In the genomic region with DNA sequence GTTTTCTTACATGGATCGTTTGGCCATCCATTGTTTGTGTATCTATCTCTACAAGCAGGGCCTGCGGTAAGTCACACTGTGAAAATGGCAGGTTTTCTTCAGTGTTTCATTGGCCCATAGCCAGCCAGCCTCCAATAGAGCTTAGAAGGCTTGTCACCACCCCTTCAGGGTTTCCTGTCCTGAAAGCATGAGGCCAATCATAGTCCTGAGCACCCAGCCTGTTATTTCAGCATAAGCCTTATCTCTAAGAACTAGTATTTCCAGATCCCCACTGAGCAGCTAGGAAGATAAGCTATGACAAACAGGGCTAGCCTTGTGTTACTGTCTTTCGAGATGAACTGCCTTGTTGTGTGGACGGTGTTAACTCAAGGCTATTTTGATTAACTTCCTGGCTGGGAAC, we compare ENCODE assay signal across 11 mouse cellular contexts. TPM values are rescaled to one million over a fixed set of nuclear protein-coding genes. Genes with fewer than 3 reads are reported as not detected.
A peak's percentile ranks its signal among the peaks of the same experiment; 100 is the strongest.
DNase-seq lines count a peak whose midpoint lies in the region; ATAC-seq lines count a peak whose summit lies in the region.
"Had no signal": no experiment of that assay in that cellular context is flagged by ENCODE, and none has a peak within 500 bp of the region (broad histone marks: within the 10 kb centered on the region; RNA-seq: fewer than 3 reads in every experiment).

No protein-coding gene starts in this region.

- peaks cover 6% of the 10 kb centered on the region; the same call in 1 of the 2 replicates for H3K4me1 ChIP-seq in liver, embryonic 12.5 days
- H3K4me1 ChIP-seq in stomach, embryonic 15.5 days = no peaks in the 10 kb centered on the region
- H3K4me1 ChIP-seq: hindbrain, embryonic 15.5 days had no signal

- no peaks in the 10 kb centered on the region for H3K9me3 ChIP-seq in liver, embryonic 12.5 days (replicated peaks)
- H3K9me3 ChIP-seq in stomach, embryonic 15.5 days = no peaks in the 10 kb centered on the region
- H3K9me3 ChIP-seq: hindbrain, embryonic 15.5 days had no signal

- no peak overlapping the region for H3K4me3 ChIP-seq in liver, embryonic 12.5 days
- H3K4me3 ChIP-seq in stomach, embryonic 15.5 days (replicated peaks) = no peak overlapping the region
- H3K4me3 ChIP-seq: erythroblast, embryonic 14.5 days; hindbrain, embryonic 15.5 days had no signal

- no peaks in the 10 kb centered on the region for H3K27me3 ChIP-seq in liver, embryonic 12.5 days (replicated peaks)
- no peaks in the 10 kb centered on the region for H3K27me3 ChIP-seq in stomach, embryonic 15.5 days (replicated peaks)
- H3K27me3 ChIP-seq: hindbrain, embryonic 15.5 days had no signal

- peak; percentile 62 for ATAC-seq in liver, embryonic 12.5 days
- peak; percentile 56; the same call in 1 of the 2 replicates for ATAC-seq in stomach, embryonic 15.5 days (ENCODE audit: insufficient read depth, low FRiP score, low read depth)

- H3K36me3 ChIP-seq in liver, embryonic 12.5 days = no peaks in the 10 kb centered on the region
- H3K36me3 ChIP-seq in stomach, embryonic 15.5 days = no peaks in the 10 kb centered on the region
- H3K36me3 ChIP-seq: hindbrain, embryonic 15.5 days had no signal

- H3K4me2 ChIP-seq in liver, embryonic 12.5 days = no peak overlapping the region
- no peak overlapping the region for H3K4me2 ChIP-seq in stomach, embryonic 15.5 days
- H3K4me2 ChIP-seq: hindbrain, embryonic 15.5 days had no signal

- peak; percentile 3 for DNase-seq in adrenal gland, adult 2 months
- no peak for DNase-seq in adrenal gland, postnatal 25 days
- peak; percentile 14 to 26 for DNase-seq in kidney, postnatal 4 days
- DNase-seq in kidney, adult 11 months = no peak
- no peak for DNase-seq in layer of hippocampus, postnatal 10 days (ENCODE audit: low spot score in 2 of 2)
- DNase-seq in frontal cortex, postnatal 10 days (ENCODE audit: low spot score in 2 of 2) = no peak
- DNase-seq: midbrain, embryonic 14.5 days had no signal

- H3K27ac ChIP-seq in liver, embryonic 12.5 days = no peak overlapping the region
- no peak overlapping the region for H3K27ac ChIP-seq in stomach, embryonic 15.5 days
- H3K27ac ChIP-seq: hindbrain, embryonic 15.5 days had no signal

- WGBS in liver, embryonic 12.5 days (ENCODE audit: insufficient replicate concordance) = 38% methylated on average over 4 of the region's 4 CpGs
- WGBS in stomach, embryonic 15.5 days = 57% methylated on average over 4 of the region's 4 CpGs

- no peak overlapping the region for H3K9ac ChIP-seq in liver, embryonic 12.5 days
- no peak overlapping the region for H3K9ac ChIP-seq in stomach, embryonic 15.5 days
- H3K9ac ChIP-seq: hindbrain, embryonic 15.5 days had no signal

RNA-seq across cellular contexts. Expression of gene Sidt1, which starts 19.6 kb away (rescaled TPM):
- 10 to 100 TPM in 1 of 2 experiments, 1 to 10 TPM in 1; 8.5 to 10.3 TPM for total RNA-seq in adrenal gland, adult 2 months (2021)
- polyA plus RNA-seq in adrenal gland, adult 2 months (2012; rRNA removed) = 6.3 and 8.4 TPM in 2 replicates
- total RNA-seq in adrenal gland, postnatal 25 days (2021) = 9.3 and 12.8 TPM in 2 replicates
- not detected in 2 replicates for polyA plus RNA-seq in liver, embryonic 12.5 days (2016; fragmentation: Nextera tagmentation; extraction: Ambion mirVana)
- 3.8 and 4.7 TPM in 2 replicates for polyA plus RNA-seq in stomach, embryonic 15.5 days (2015; fragmentation: Nextera tagmentation; extraction: Ambion mirVana)
- total RNA-seq in layer of hippocampus, postnatal 10 days (2021) = 10 to 100 TPM; 28.7 to 32.3 TPM
- polyA plus RNA-seq: erythroblast, embryonic 14.5 days had no signal

RNA-seq across cellular contexts. Expression of gene Spice1, which starts 33.5 kb away (rescaled TPM):
- total RNA-seq in adrenal gland, adult 2 months (2021) = 10 to 100 TPM; 14.9 to 26.9 TPM
- polyA plus RNA-seq in adrenal gland, adult 2 months (2012; rRNA removed) = 4.4 and 4.9 TPM in 2 replicates
- total RNA-seq in adrenal gland, postnatal 25 days (2021) = 28.1 and 37.5 TPM in 2 replicates
- polyA plus RNA-seq in liver, embryonic 12.5 days (2016; fragmentation: Nextera tagmentation; extraction: Ambion mirVana) = 14.1 and 15.6 TPM in 2 replicates
- 28.3 and 28.7 TPM in 2 replicates for polyA plus RNA-seq in stomach, embryonic 15.5 days (2015; fragmentation: Nextera tagmentation; extraction: Ambion mirVana)
- 10 to 100 TPM; 11.4 to 13.7 TPM for total RNA-seq in layer of hippocampus, postnatal 10 days (2021)

Comparison
In these comparisons a context has a peak if more than half of its experiments do, and no peak if none do; other contexts are left out.
1. DNase-seq: peak in adrenal gland, adult 2 months (single experiment) and kidney, postnatal 4 days (2 of 2); none in adrenal gland, postnatal 25 days (single experiment), kidney, adult 11 months (single experiment), layer of hippocampus, postnatal 10 days (0 of 2) and frontal cortex, postnatal 10 days (0 of 2).